Comparison of ENCODE assay signal across 9 mouse cellular contexts in genomic region chr9:99994285-99995144, GRCm38 (mm10).
DNase-seq lines count a peak whose midpoint lies in the region; ATAC-seq lines count a peak whose summit lies in the region.
"Had no signal": no experiment of that assay in that cellular context is flagged by ENCODE, and none has a peak within 500 bp of the region (broad histone marks: within the 10 kb centered on the region; RNA-seq: fewer than 3 reads in every experiment).

No protein-coding gene starts in this region.

- intact Hi-C loops in gastrocnemius, postnatal 14 days (cut with DNase I; ENCODE audit: low total_unique reads), result no loop called here
- intact Hi-C loops in gastrocnemius, postnatal 36 days (cut with DNase I), result no loop called here

- no peaks in the 10 kb centered on the region for H3K9me3 ChIP-seq in hindbrain, embryonic 13.5 days
- no peaks in the 10 kb centered on the region for H3K9me3 ChIP-seq in midbrain, embryonic 15.5 days
- H3K9me3 ChIP-seq: liver, embryonic 13.5 days had no signal

- H3K4me1 ChIP-seq in hindbrain, embryonic 13.5 days (replicated peaks), result peaks cover 17% of the 10 kb centered on the region
- H3K4me1 ChIP-seq in midbrain, embryonic 15.5 days, result peaks cover 16% of the 10 kb centered on the region
- H3K4me1 ChIP-seq: liver, embryonic 13.5 days had no signal

- peaks cover 23% of the 10 kb centered on the region for H3K27me3 ChIP-seq in hindbrain, embryonic 13.5 days
- peaks cover 4% of the 10 kb centered on the region; the same call in 1 of the 2 replicates for H3K27me3 ChIP-seq in midbrain, embryonic 15.5 days (replicated peaks)

- H3K4me2 ChIP-seq in hindbrain, embryonic 13.5 days, result peak overlapping the region; percentile 59
- peak overlapping the region; percentile 50 for H3K4me2 ChIP-seq in midbrain, embryonic 15.5 days
- H3K4me2 ChIP-seq: liver, embryonic 13.5 days had no signal

- H3K9ac ChIP-seq in hindbrain, embryonic 13.5 days, result peak overlapping the region; percentile 46
- H3K9ac ChIP-seq in midbrain, embryonic 15.5 days, result peak overlapping the region; percentile 12; the same call in 1 of the 2 replicates
- H3K9ac ChIP-seq: liver, embryonic 13.5 days had no signal

- peak; percentile 6 for DNase-seq in gastrocnemius, postnatal 14 days
- DNase-seq in gastrocnemius, postnatal 36 days, result no peak
- peak; percentile 74 for DNase-seq in embryo, embryonic 11 days
- no peak for DNase-seq in urinary bladder, postnatal 25 days (ENCODE audit: low spot score)
- DNase-seq in adrenal gland, adult 8-10 months, result no peak
- no peak for DNase-seq in spleen, postnatal 36 days (ENCODE audit: low spot score in 2 of 2)
- DNase-seq: liver, embryonic 13.5 days had no signal

- H3K27ac ChIP-seq in hindbrain, embryonic 13.5 days, result peak overlapping the region; percentile 36; the same call in 1 of the 2 replicates
- H3K27ac ChIP-seq in midbrain, embryonic 15.5 days, result peak overlapping the region; percentile 45; the same call in 1 of the 2 replicates
- H3K27ac ChIP-seq: liver, embryonic 13.5 days had no signal

- peak overlapping the region; percentile 33 for H3K4me3 ChIP-seq in hindbrain, embryonic 13.5 days
- H3K4me3 ChIP-seq in midbrain, embryonic 15.5 days, result peak overlapping the region; percentile 31
- H3K4me3 ChIP-seq: liver, embryonic 13.5 days had no signal

- WGBS in hindbrain, embryonic 13.5 days, result 1% methylated on average over 30 of the region's 30 CpGs
- WGBS in midbrain, embryonic 15.5 days, result under 1% methylated on average over 30 of the region's 30 CpGs

- no peaks in the 10 kb centered on the region for H3K36me3 ChIP-seq in hindbrain, embryonic 13.5 days
- no peaks in the 10 kb centered on the region for H3K36me3 ChIP-seq in midbrain, embryonic 15.5 days (replicated peaks)
- H3K36me3 ChIP-seq: liver, embryonic 13.5 days had no signal

- ATAC-seq in hindbrain, embryonic 13.5 days (ENCODE audit: low FRiP score), result peak; percentile 63
- ATAC-seq in midbrain, embryonic 15.5 days (replicated peaks), result peak; percentile 70

Comparison
In these comparisons a context has a peak if more than half of its experiments do, and no peak if none do; other contexts are left out.
1. DNase-seq: peak in gastrocnemius, postnatal 14 days (single experiment) and embryo, embryonic 11 days (single experiment); none in gastrocnemius, postnatal 36 days (0 of 2), urinary bladder, postnatal 25 days (single experiment), adrenal gland, adult 8-10 months (single experiment) and spleen, postnatal 36 days (0 of 2).